Mouse (Mus musculus) G1E (cell line): ENCODE results near the gene Tcirg1. TPM values are rescaled to one million over a fixed set of nuclear protein-coding genes. Genes with fewer than 3 reads are reported as not detected.

Source experiments
- ATAC-seq: 2 replicates; pipeline ENCODE4 v1.8.0; 2016; ENCODE audit warnings: mild to moderate bottlenecking; ENCODE audit not compliant: insufficient number of reproducible peaks, poor library complexity, low FRiP score, severe bottlenecking; ENCODE audit errors: extremely low read depth
- DNase-seq: peaks from one replicate; pipeline ENCODE4 v3.0.0; 2012; ENCODE audit warnings: low spot score
- H3K27me3 ChIP-seq: 2 replicates; pipeline ENCODE4 v1.6.1; 2012; ENCODE audit warnings: mild to moderate bottlenecking, low read length, inconsistent platforms; ENCODE audit not compliant: insufficient read depth
- H3K36me3 ChIP-seq: replicated peaks from 2 replicates; pipeline ENCODE3; 2012; ENCODE audit warnings: mild to moderate bottlenecking, inconsistent platforms
- H3K4me1 ChIP-seq: 2 replicates; pipeline ENCODE4 v1.6.1; 2012; ENCODE audit warnings: low read depth, low read length, inconsistent platforms, mixed read lengths; ENCODE audit not compliant: insufficient read depth
- H3K4me3 ChIP-seq: 2 replicates; pipeline ENCODE4 v1.5.1; 2012; ENCODE audit warnings: low read depth, mild to moderate bottlenecking, inconsistent platforms, low read length, moderate library complexity, mixed read lengths
- H3K9me3 ChIP-seq: replicated peaks from 2 replicates; pipeline ENCODE4 v1.6.1; 2012; ENCODE audit warnings: inconsistent platforms
- CTCF ChIP-seq: IDR thresholded peaks from 2 replicates; pipeline ENCODE4 v1.5.1; 2012; ENCODE audit warnings: low read depth, low read length, inconsistent platforms, mixed read lengths
- GATA1 ChIP-seq: IDR thresholded peaks from 2 replicates; pipeline ENCODE4 v1.6.1; 2012; ENCODE audit warnings: borderline replicate concordance, low read length, inconsistent platforms, mixed read lengths
- GATA2 ChIP-seq: IDR thresholded peaks from 2 replicates; pipeline ENCODE4 v1.6.1; 2012; ENCODE audit warnings: low read depth, low read length, inconsistent platforms, borderline replicate concordance
- POLR2AphosphoS5 ChIP-seq: IDR thresholded peaks from 2 replicates; pipeline ENCODE4 v1.6.1; 2012; ENCODE audit warnings: low read depth, low read length, inconsistent platforms; ENCODE audit not compliant: insufficient replicate concordance
- TAL1 ChIP-seq: conservative IDR thresholded peaks from 2 replicates; pipeline ENCODE4 v1.6.1; 2012; ENCODE audit warnings: low read depth, low read length, inconsistent platforms, mixed read lengths
- polyA plus RNA-seq: library from polyadenylated mRNA; stranded (reverse); fragments of >175 nt; gene quantifications from 2 replicates; pipeline ENCODE4 v1.2.3, GENCODE M21; 2012
- total RNA-seq, 2 experiments: library from RNA; stranded (forward) in 1 of 2; stranded (reverse) in 1 of 2; fragments of 200-1000 nt in 1 of 2; fragments of >200 nt in 1 of 2; fragmentation: Nextera tagmentation in 1 of 2; gene quantifications; 2 replicates each; pipeline ENCODE4 v1.2.3; 2014 to 2017

Gene Tcirg1
- total and polyA plus RNA-seq, 3 experiments, result 30.7 to 43.9 (median 37.0) TPM

GRCm38 (mm10) chr19:3912337-3913204 is 5.6 kb upstream of the Tcirg1 start, which contains the start of gene Ndufs8:
TSS of gene Ndufs8 (minus strand) at chr19:3912774.
- Histone ChIP-seq H3K4me1 (peaks cover 53% of the 10 kb centered on the region), H3K9me3 (no peaks in the 10 kb centered on the region), H3K27me3 (no peaks in the 10 kb centered on the region), H3K36me3 (peaks cover 52% of the 10 kb centered on the region), H3K4me3 (peak within 1 kb of the TSS; percentile 83)
- ATAC-seq, result peak; percentile 95
- no peak for TF ChIP-seq GATA1
- TF ChIP-seq POLR2AphosphoS5, result no peak
- no peak for TF ChIP-seq CTCF
- no peak for TF ChIP-seq TAL1
- TF ChIP-seq GATA2, result no peak
- peak; percentile 97 for DNase-seq

GRCm38 (mm10) chr19:3910206-3910605 is 3.3 kb upstream of the Tcirg1 start:
- H3K4me3 ChIP-seq, result no peak overlapping the region
- H3K9me3 ChIP-seq, result no peaks in the 10 kb centered on the region
- no peaks in the 10 kb centered on the region for H3K27me3 ChIP-seq
- H3K4me1 ChIP-seq, result peaks cover 69% of the 10 kb centered on the region
- DNase-seq (no peak), ATAC-seq (no peak)
- TF ChIP-seq GATA2, result no peak
- no peak for TF ChIP-seq POLR2AphosphoS5
- peaks cover 49% of the 10 kb centered on the region for H3K36me3 ChIP-seq

- Histone ChIP-seq H3K9me3 (no peaks in the 10 kb centered on the region), H3K4me1 (peaks cover 59% of the 10 kb centered on the region), H3K36me3 (peaks cover 66% of the 10 kb centered on the region), H3K27me3 (no peaks in the 10 kb centered on the region), H3K4me3 (no peak overlapping the region)
- ATAC-seq, result no peak
- TF ChIP-seq TAL1, result no peak
- no peak for TF ChIP-seq POLR2AphosphoS5
- no peak for TF ChIP-seq CTCF
- no peak for TF ChIP-seq GATA2
- TF ChIP-seq GATA1, result no peak
- no peak for DNase-seq
Measured at GRCm38 (mm10) chr19:3907876-3908660, 1.1 kb upstream of the Tcirg1 start.

GRCm38 (mm10) chr19:3906326-3906725 is 607 bp downstream of the Tcirg1 start:
- ATAC-seq (no peak), DNase-seq (peak; percentile 40)
- peaks cover 79% of the 10 kb centered on the region for H3K36me3 ChIP-seq

GRCm38 (mm10) chr19:3905261-3905969 is 1.5 kb downstream of the Tcirg1 start:
- TF ChIP-seq TAL1, result no peak
- TF ChIP-seq GATA1, result no peak
- no peak for TF ChIP-seq GATA2
- TF ChIP-seq POLR2AphosphoS5, result no peak
- no peak for TF ChIP-seq CTCF
- peak; percentile 41 for DNase-seq
- Histone ChIP-seq H3K4me1 (peaks cover 43% of the 10 kb centered on the region), H3K27me3 (no peaks in the 10 kb centered on the region), H3K9me3 (no peaks in the 10 kb centered on the region), H3K4me3 (peak overlapping the region; percentile 80), H3K36me3 (peaks cover 74% of the 10 kb centered on the region)
- ATAC-seq, result no peak

More at GRCm38 (mm10) chr19:3906326-3906725, 607 bp downstream of the Tcirg1 start:
- Histone ChIP-seq H3K9me3 (no peaks in the 10 kb centered on the region), H3K4me1 (peaks cover 50% of the 10 kb centered on the region), H3K27me3 (no peaks in the 10 kb centered on the region), H3K4me3 (peak overlapping the region; percentile 80)
- TF ChIP-seq GATA1, result no peak
- TF ChIP-seq GATA2, result no peak
- no peak for TF ChIP-seq POLR2AphosphoS5
- TF ChIP-seq CTCF, result no peak
- no peak for TF ChIP-seq TAL1
